ENCODE assay signal across 14 mouse cellular contexts in the genomic region with DNA sequence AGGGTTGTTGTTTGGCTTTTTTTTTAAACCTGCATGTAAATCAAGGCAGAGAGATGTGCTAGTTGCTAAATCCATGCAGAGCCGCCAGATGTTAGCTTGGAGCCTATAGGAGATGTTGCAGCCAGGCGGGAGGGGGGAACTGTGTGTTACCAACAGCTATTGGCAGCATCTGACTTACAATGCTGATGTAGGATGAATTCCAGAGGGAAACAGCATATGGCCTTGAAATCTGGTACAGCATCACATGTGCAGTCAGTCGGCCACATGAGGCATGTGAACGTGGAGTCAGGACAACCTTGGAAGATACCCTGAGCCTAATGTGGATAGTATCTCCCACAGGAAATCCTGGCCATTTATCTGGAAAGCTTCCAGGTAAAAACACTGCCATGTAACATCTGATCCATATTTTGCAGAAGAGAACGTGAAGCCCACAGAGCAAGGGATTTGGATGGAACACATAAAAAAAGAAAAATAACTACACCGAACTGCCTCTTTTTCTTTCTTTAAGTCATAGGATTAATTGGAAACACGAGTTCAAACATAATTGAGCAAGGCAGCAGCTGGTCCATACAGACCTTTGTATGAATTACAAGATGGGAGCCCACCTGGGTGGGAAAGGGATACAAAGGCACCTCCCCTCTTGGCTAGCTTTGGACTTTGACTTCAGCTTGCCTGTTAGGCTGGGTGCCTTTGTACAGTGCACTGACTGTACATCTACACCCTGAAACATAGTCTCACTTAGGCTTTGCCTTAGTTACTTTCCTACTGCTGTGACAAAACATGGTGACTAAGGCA. TPM values are rescaled to one million over a fixed set of nuclear protein-coding genes. Genes with fewer than 3 reads are reported as not detected.
DNase-seq lines count a peak whose midpoint lies in the region; ATAC-seq lines count a peak whose summit lies in the region.
"Had no signal": no experiment of that assay in that cellular context is flagged by ENCODE, and none has a peak within 500 bp of the region (broad histone marks: within the 10 kb centered on the region; RNA-seq: fewer than 3 reads in every experiment).

No protein-coding gene starts in this region.

- no peak overlapping the region for H3K9ac ChIP-seq in hindbrain, embryonic 13.5 days
- H3K9ac ChIP-seq in embryonic facial prominence, embryonic 14.5 days (ENCODE audit: low read depth, low read length) = no peak overlapping the region
- H3K9ac ChIP-seq in neural tube, embryonic 15.5 days (replicated peaks) = no peak overlapping the region
- H3K9ac ChIP-seq: liver, embryonic 13.5 days had no signal

- no peaks in the 10 kb centered on the region for H3K27me3 ChIP-seq in hindbrain, embryonic 13.5 days
- no peaks in the 10 kb centered on the region for H3K27me3 ChIP-seq in hindbrain, embryonic 10.5 days (ENCODE audit: insufficient read depth, poor library complexity, severe bottlenecking)
- no peaks in the 10 kb centered on the region for H3K27me3 ChIP-seq in embryonic facial prominence, embryonic 14.5 days (replicated peaks; ENCODE audit: control insufficient read depth, insufficient read depth, low read length)
- H3K27me3 ChIP-seq in neural tube, embryonic 15.5 days (replicated peaks) = no peaks in the 10 kb centered on the region
- H3K27me3 ChIP-seq: liver, embryonic 13.5 days had no signal

- no peak overlapping the region for H3K4me3 ChIP-seq in hindbrain, embryonic 13.5 days
- no peak overlapping the region for H3K4me3 ChIP-seq in hindbrain, embryonic 10.5 days
- no peak overlapping the region for H3K4me3 ChIP-seq in embryonic facial prominence, embryonic 14.5 days (ENCODE audit: low read depth, low read length)
- no peak overlapping the region for H3K4me3 ChIP-seq in neural tube, embryonic 15.5 days (replicated peaks)
- H3K4me3 ChIP-seq: heart, embryonic 10.5 days; liver, embryonic 13.5 days had no signal

- peak; percentile 68; the same call in 1 of the 2 replicates for ATAC-seq in hindbrain, embryonic 13.5 days (ENCODE audit: low FRiP score)
- ATAC-seq in embryonic facial prominence, embryonic 14.5 days (ENCODE audit: low read depth) = peak; percentile 83
- ATAC-seq in neural tube, embryonic 15.5 days (ENCODE audit: low FRiP score) = peak; percentile 57; the same call in 1 of the 2 replicates

- no peak for DNase-seq in hindbrain, embryonic 10.5 days (ENCODE audit: low spot score)
- DNase-seq in embryonic facial prominence, embryonic 14.5 days (ENCODE audit: low spot score) = peak; percentile 92
- DNase-seq in layer of hippocampus, adult 18-20 months (ENCODE audit: low spot score in 2 of 2) = peak; percentile 63 to 76
- DNase-seq in urinary bladder, postnatal 14 days (ENCODE audit: low spot score) = no peak
- no peak for DNase-seq in urinary bladder, postnatal 4 days (ENCODE audit: low spot score in 2 of 2)
- DNase-seq in urinary bladder, postnatal 25 days (ENCODE audit: low spot score) = no peak
- DNase-seq: adrenal gland, adult 2 months; embryo, embryonic 11 days; kidney, postnatal 36 days; liver, embryonic 13.5 days; lung, postnatal 4 days had no signal

- no peaks in the 10 kb centered on the region for H3K4me1 ChIP-seq in hindbrain, embryonic 13.5 days (replicated peaks)
- H3K4me1 ChIP-seq in hindbrain, embryonic 10.5 days (replicated peaks) = no peaks in the 10 kb centered on the region
- H3K4me1 ChIP-seq in embryonic facial prominence, embryonic 14.5 days (ENCODE audit: control insufficient read depth, insufficient read depth, low read length) = no peaks in the 10 kb centered on the region
- no peaks in the 10 kb centered on the region for H3K4me1 ChIP-seq in neural tube, embryonic 15.5 days
- H3K4me1 ChIP-seq: heart, embryonic 10.5 days; liver, embryonic 13.5 days had no signal

- H3K4me2 ChIP-seq in hindbrain, embryonic 13.5 days = no peak overlapping the region
- no peak overlapping the region for H3K4me2 ChIP-seq in embryonic facial prominence, embryonic 14.5 days (ENCODE audit: low read depth, low read length)
- no peak overlapping the region for H3K4me2 ChIP-seq in neural tube, embryonic 15.5 days
- H3K4me2 ChIP-seq: liver, embryonic 13.5 days had no signal

- H3K36me3 ChIP-seq in hindbrain, embryonic 13.5 days = no peaks in the 10 kb centered on the region
- H3K36me3 ChIP-seq in hindbrain, embryonic 10.5 days = no peaks in the 10 kb centered on the region
- H3K36me3 ChIP-seq in embryonic facial prominence, embryonic 14.5 days (ENCODE audit: control insufficient read depth, insufficient read depth, low read length) = no peaks in the 10 kb centered on the region
- H3K36me3 ChIP-seq in neural tube, embryonic 15.5 days = no peaks in the 10 kb centered on the region
- H3K36me3 ChIP-seq: liver, embryonic 13.5 days had no signal

- no peak overlapping the region for H3K27ac ChIP-seq in hindbrain, embryonic 13.5 days
- no peak overlapping the region for H3K27ac ChIP-seq in hindbrain, embryonic 10.5 days
- H3K27ac ChIP-seq in embryonic facial prominence, embryonic 14.5 days (replicated peaks; ENCODE audit: low read depth, low read length) = peak overlapping the region; percentile 6; the same call in 1 of the 2 replicates
- H3K27ac ChIP-seq in neural tube, embryonic 15.5 days (replicated peaks) = no peak overlapping the region
- H3K27ac ChIP-seq: heart, embryonic 10.5 days; liver, embryonic 13.5 days had no signal

- no peaks in the 10 kb centered on the region for H3K9me3 ChIP-seq in hindbrain, embryonic 13.5 days
- H3K9me3 ChIP-seq in hindbrain, embryonic 10.5 days = no peaks in the 10 kb centered on the region
- no peaks in the 10 kb centered on the region for H3K9me3 ChIP-seq in embryonic facial prominence, embryonic 14.5 days (ENCODE audit: control insufficient read depth, low read length)
- no peaks in the 10 kb centered on the region for H3K9me3 ChIP-seq in neural tube, embryonic 15.5 days (replicated peaks)
- H3K9me3 ChIP-seq: heart, embryonic 10.5 days; liver, embryonic 13.5 days had no signal

- WGBS in hindbrain, embryonic 13.5 days = 81% methylated on average over 7 of the region's 7 CpGs
- 90% methylated on average over 7 of the region's 7 CpGs for WGBS in hindbrain, embryonic 10.5 days
- WGBS in embryonic facial prominence, embryonic 14.5 days = 38% methylated on average over 7 of the region's 7 CpGs
- WGBS in neural tube, embryonic 15.5 days = 78% methylated on average over 7 of the region's 7 CpGs

RNA-seq across cellular contexts. Expression of gene Tmem252, which starts 42.7 kb away (rescaled TPM):
- polyA plus RNA-seq in hindbrain, embryonic 13.5 days (2015; fragmentation: Nextera tagmentation; extraction: Ambion mirVana) = 1.2 and 1.7 TPM in 2 replicates
- polyA plus RNA-seq in hindbrain, embryonic 10.5 days (2016; fragmentation: Nextera tagmentation; extraction: Ambion mirVana) = 0.25 and 0.35 TPM in 2 replicates
- polyA plus RNA-seq in embryonic facial prominence, embryonic 14.5 days (2014; fragmentation: Nextera tagmentation; extraction: Ambion mirVana) = 3.6 and 3.8 TPM in 2 replicates
- under 1 TPM; 0.10 to 0.36 TPM for total RNA-seq in layer of hippocampus, adult 18-20 months (2021)
- polyA plus RNA-seq in neural tube, embryonic 15.5 days (2015; fragmentation: Nextera tagmentation; extraction: Ambion mirVana) = 2.4 and 3.6 TPM in 2 replicates

Comparison
In these comparisons a context has a peak if more than half of its experiments do, and no peak if none do; other contexts are left out.
1. DNase-seq: peak in embryonic facial prominence, embryonic 14.5 days (single experiment) and layer of hippocampus, adult 18-20 months (2 of 2); none in hindbrain, embryonic 10.5 days (single experiment), urinary bladder, postnatal 14 days (single experiment), urinary bladder, postnatal 4 days (0 of 2) and urinary bladder, postnatal 25 days (single experiment).
2. Peak in every context shown above with its lines, with median percentiles within 50 percentile points of each other: ATAC-seq.